Mouse (Mus musculus): Measurements from ENCODE around the gene Msh5. TPM values are rescaled to one million over a fixed set of nuclear protein-coding genes. Genes with fewer than 3 reads are reported as not detected.

Msh5 gene
- polyA plus RNA-seq, 1 experiment = 17.2 TPM

- Histone ChIP-seq H3K4me1 (ENCODE audit: control insufficient read depth, insufficient read depth, low read length) (peaks cover 5% of the 10 kb centered on the region; the same call in 1 of the 2 replicates), H3K27ac (ENCODE audit: control insufficient read depth, insufficient read depth, low read depth, low read length, poor library complexity) (peak overlapping the region; percentile 84), H3K4me3 (replicated peaks; ENCODE audit: control insufficient read depth, low read depth, low read length) (no peak overlapping the region)
- 15% methylated on average over 5 of the region's 5 CpGs for WGBS
- no peak for TF ChIP-seq POLR2A (IDR thresholded peaks at IDR 0.05; ENCODE audit: borderline replicate concordance, control insufficient read depth, low read depth, low read length)
These were observed 2.4 kb upstream of the Msh5 start for GRCm38 (mm10) chr17:35048932-35049440.

GRCm38 (mm10) chr17:35048149-35048931 is 1.8 kb upstream of the Msh5 start:
- peaks cover 5% of the 10 kb centered on the region; the same call in 1 of the 2 replicates for H3K4me1 ChIP-seq (ENCODE audit: control insufficient read depth, insufficient read depth, low read length)
- TF ChIP-seq CTCF (IDR thresholded peaks at IDR 0.05; ENCODE audit: control insufficient read depth, insufficient read depth, low read length) = no peak
- TF ChIP-seq POLR2A (IDR thresholded peaks at IDR 0.05; ENCODE audit: borderline replicate concordance, control insufficient read depth, low read depth, low read length) = no peak
- H3K27ac ChIP-seq (ENCODE audit: control insufficient read depth, insufficient read depth, low read depth, low read length, poor library complexity) = peak overlapping the region; percentile 87
- under 1% methylated on average over 11 of the region's 11 CpGs for WGBS
- H3K4me3 ChIP-seq (replicated peaks; ENCODE audit: control insufficient read depth, low read depth, low read length) = peak overlapping the region; percentile 19

- H3K4me3 ChIP-seq (replicated peaks; ENCODE audit: control insufficient read depth, low read depth, low read length) = no peak overlapping the region
- H3K27ac ChIP-seq (ENCODE audit: control insufficient read depth, insufficient read depth, low read depth, low read length, poor library complexity) = peak overlapping the region; percentile 87
- peaks cover 5% of the 10 kb centered on the region; the same call in 1 of the 2 replicates for H3K4me1 ChIP-seq (ENCODE audit: control insufficient read depth, insufficient read depth, low read length)
- 9% methylated on average over 1 of the region's 1 CpGs for WGBS
- TF ChIP-seq POLR2A (IDR thresholded peaks at IDR 0.05; ENCODE audit: borderline replicate concordance, control insufficient read depth, low read depth, low read length) (no peak), CTCF (IDR thresholded peaks at IDR 0.05; ENCODE audit: control insufficient read depth, insufficient read depth, low read length) (no peak)
These were observed 1.1 kb upstream of the Msh5 start for GRCm38 (mm10) chr17:35047688-35048087.

GRCm38 (mm10) chr17:35045807-35046680 is 501 bp downstream of the Msh5 start:
- peak overlapping the region; percentile 65 for H3K4me3 ChIP-seq (replicated peaks; ENCODE audit: control insufficient read depth, low read depth, low read length)
- TF ChIP-seq POLR2A (IDR thresholded peaks at IDR 0.05; ENCODE audit: borderline replicate concordance, control insufficient read depth, low read depth, low read length) = peak; percentile 65; the same call in 1 of the 2 replicates
- TF ChIP-seq CTCF (IDR thresholded peaks at IDR 0.05; ENCODE audit: control insufficient read depth, insufficient read depth, low read length) = no peak
- 2% methylated on average over 48 of the region's 48 CpGs for WGBS

GRCm38 (mm10) chr17:35044904-35045806 is 1.4 kb downstream of the Msh5 start:
- 46% methylated on average over 7 of the region's 7 CpGs for WGBS
- Histone ChIP-seq H3K4me3 (replicated peaks; ENCODE audit: control insufficient read depth, low read depth, low read length) (peak overlapping the region; percentile 65), H3K4me1 (ENCODE audit: control insufficient read depth, insufficient read depth, low read length) (peaks cover 3% of the 10 kb centered on the region; the same call in 1 of the 2 replicates), H3K27ac (ENCODE audit: control insufficient read depth, insufficient read depth, low read depth, low read length, poor library complexity) (no peak overlapping the region)
- TF ChIP-seq CTCF (IDR thresholded peaks at IDR 0.05; ENCODE audit: control insufficient read depth, insufficient read depth, low read length) (no peak), POLR2A (IDR thresholded peaks at IDR 0.05; ENCODE audit: borderline replicate concordance, control insufficient read depth, low read depth, low read length) (no peak)

More at GRCm38 (mm10) chr17:35045807-35046680, 501 bp downstream of the Msh5 start:
- H3K27ac ChIP-seq (ENCODE audit: control insufficient read depth, insufficient read depth, low read depth, low read length, poor library complexity) = peak overlapping the region; percentile 85
- H3K4me1 ChIP-seq (ENCODE audit: control insufficient read depth, insufficient read depth, low read length) = peaks cover 3% of the 10 kb centered on the region; the same call in 1 of the 2 replicates

GRCm38 (mm10) chr17:35043794-35044193 is 2.8 kb downstream of the Msh5 start:
- Histone ChIP-seq H3K4me3 (replicated peaks; ENCODE audit: control insufficient read depth, low read depth, low read length) (no peak overlapping the region), H3K4me1 (ENCODE audit: control insufficient read depth, insufficient read depth, low read length) (peaks cover 3% of the 10 kb centered on the region; the same call in 1 of the 2 replicates), H3K27ac (ENCODE audit: control insufficient read depth, insufficient read depth, low read depth, low read length, poor library complexity) (no peak overlapping the region)
- 86% methylated on average over 4 of the region's 4 CpGs for WGBS
- TF ChIP-seq POLR2A (IDR thresholded peaks at IDR 0.05; ENCODE audit: borderline replicate concordance, control insufficient read depth, low read depth, low read length) (no peak), CTCF (IDR thresholded peaks at IDR 0.05; ENCODE audit: control insufficient read depth, insufficient read depth, low read length) (no peak)

- no peaks in the 10 kb centered on the region for H3K4me1 ChIP-seq (ENCODE audit: control insufficient read depth, insufficient read depth, low read length)
- 85% methylated on average over 11 of the region's 11 CpGs for WGBS
- no peak overlapping the region; the same call in 1 of the 2 replicates for H3K27ac ChIP-seq (ENCODE audit: control insufficient read depth, insufficient read depth, low read depth, low read length, poor library complexity)
- TF ChIP-seq CTCF (IDR thresholded peaks at IDR 0.05; ENCODE audit: control insufficient read depth, insufficient read depth, low read length) (no peak), POLR2A (IDR thresholded peaks at IDR 0.05; ENCODE audit: borderline replicate concordance, control insufficient read depth, low read depth, low read length) (no peak)
- H3K4me3 ChIP-seq (replicated peaks; ENCODE audit: control insufficient read depth, low read depth, low read length) = no peak overlapping the region
These were observed 7.2 kb downstream of the Msh5 start for GRCm38 (mm10) chr17:35039121-35039873.

Measured in bone marrow, adult 2 months (tissue).